Mouse (Mus musculus) large intestine, adult 2 months (tissue): Measurements from ENCODE around the gene Tcn2. TPM values are rescaled to one million over a fixed set of nuclear protein-coding genes. Genes with fewer than 3 reads are reported as not detected.
"Not testable (repeated sequence)": the region's sequence is repeated elsewhere in the genome, so short reads cannot be mapped to it uniquely, and the experiment has no call there.

ENCODE experiments used
- DNase-seq: peaks from one replicate; pipeline ENCODE4 v3.0.0-alpha.2; 2012; ENCODE audit warnings: low read depth, low spot score
- WGBS: fragments of 180-500 bp; shearing (Covaris S2); methylation state at CpG from one replicate; pipeline ENCODE4 v1.1.7; 2018; 5-methylcytosine and 5-hydroxymethylcytosine counted together
- polyA plus RNA-seq: library from polyadenylated mRNA; depleted of rRNA; stranded (reverse); fragments of >200 nt; gene quantifications from 2 replicates; pipeline ENCODE4 v1.2.3, GENCODE M21; 2012; rRNA removed

Tcn2 gene
- 292 and 424 TPM in 2 replicates for polyA plus RNA-seq

GRCm38 (mm10) chr11:3931511-3932211, at the start of gene Tcn2:
Gene Tcn2 (minus strand): TSS chr11:3932159.
- DNase-seq: peak; percentile 69
- WGBS: 1% methylated on average over 20 of the region's 26 CpGs

GRCm38 (mm10) chr11:3981536-3981935, 49.6 kb upstream of the Tcn2 start:
- WGBS: 65% methylated on average over 6 of the region's 6 CpGs
- DNase-seq: no peak

GRCm38 (mm10) chr11:3978421-3978820, 46.5 kb upstream of the Tcn2 start:
- 88% methylated on average over 5 of the region's 5 CpGs for WGBS
- DNase-seq: no peak

GRCm38 (mm10) chr11:3976678-3977077, 44.7 kb upstream of the Tcn2 start, which contains the start of gene 4930556J24Rik:
Gene 4930556J24Rik (minus strand): TSS chr11:3976778.
- WGBS: 91% methylated on average over 6 of the region's 6 CpGs
- no peak for DNase-seq

GRCm38 (mm10) chr11:3974311-3974710, 42.4 kb upstream of the Tcn2 start:
- no peak for DNase-seq
- WGBS: 80% methylated on average over 3 of the region's 3 CpGs

- no peak for DNase-seq
- WGBS: 90% methylated on average over 7 of the region's 7 CpGs
Observed at GRCm38 (mm10) chr11:3973081-3973480, 41.1 kb upstream of the Tcn2 start.

- 92% methylated on average over 7 of the region's 7 CpGs for WGBS
- no peak for DNase-seq
Observed at GRCm38 (mm10) chr11:3970361-3970760, 38.4 kb upstream of the Tcn2 start.

GRCm38 (mm10) chr11:3969837-3970236, 37.9 kb upstream of the Tcn2 start:
- WGBS: 83% methylated on average over 3 of the region's 3 CpGs
- DNase-seq: no peak

GRCm38 (mm10) chr11:3964416-3965172, 32.6 kb upstream of the Tcn2 start:
- WGBS: 4% methylated on average over 11 of the region's 11 CpGs
- no peak for DNase-seq

GRCm38 (mm10) chr11:3963610-3964415, 31.9 kb upstream of the Tcn2 start, which contains the start of gene Pes1:
Gene Pes1 (plus strand): TSS chr11:3963975.
- DNase-seq: peak; percentile 78
- WGBS: under 1% methylated on average over 31 of the region's 31 CpGs

- DNase-seq: no peak
- WGBS: 77% methylated on average over 10 of the region's 10 CpGs
Observed at GRCm38 (mm10) chr11:3963155-3963554, 31.2 kb upstream of the Tcn2 start.

GRCm38 (mm10) chr11:3961761-3962160, 29.8 kb upstream of the Tcn2 start:
- no peak for DNase-seq
- 67% methylated on average over 3 of the region's 3 CpGs for WGBS

- 51% methylated on average over 2 of the region's 2 CpGs for WGBS
- no peak for DNase-seq
Observed at GRCm38 (mm10) chr11:3960901-3961300, 28.9 kb upstream of the Tcn2 start.

GRCm38 (mm10) chr11:3955371-3955770, 23.4 kb upstream of the Tcn2 start:
- WGBS: 75% methylated on average over 4 of the region's 4 CpGs
- not testable (repeated sequence) for DNase-seq

- WGBS: 88% methylated on average over 5 of the region's 5 CpGs
- DNase-seq: not testable (repeated sequence)
Observed at GRCm38 (mm10) chr11:3954876-3955275, 22.9 kb upstream of the Tcn2 start.

GRCm38 (mm10) chr11:3946386-3946785, 14.4 kb upstream of the Tcn2 start:
- 34% methylated on average over 1 of the region's 1 CpGs for WGBS

GRCm38 (mm10) chr11:3941371-3941770, 9.4 kb upstream of the Tcn2 start:
- DNase-seq: no peak
- WGBS: 78% methylated on average over 7 of the region's 7 CpGs

More at GRCm38 (mm10) chr11:3946386-3946785, 14.4 kb upstream of the Tcn2 start:
- DNase-seq: no peak

- DNase-seq: no peak
- 51% methylated on average over 13 of the region's 13 CpGs for WGBS
Observed at GRCm38 (mm10) chr11:3937321-3937874, 5.4 kb upstream of the Tcn2 start.

GRCm38 (mm10) chr11:3936318-3936717, 4.4 kb upstream of the Tcn2 start:
- DNase-seq: no peak
- 79% methylated on average over 3 of the region's 3 CpGs for WGBS

GRCm38 (mm10) chr11:3935135-3935534, 3.2 kb upstream of the Tcn2 start:
- DNase-seq: no peak
- WGBS: 74% methylated on average over 4 of the region's 4 CpGs
